Mouse (Mus musculus): ENCODE results near the gene Rgs11. TPM values are rescaled to one million over a fixed set of nuclear protein-coding genes. Genes with fewer than 3 reads are reported as not detected.
"Not testable (repeated sequence)": the region's sequence is repeated elsewhere in the genome, so short reads cannot be mapped to it uniquely, and the experiment has no call there.

The Rgs11 gene
- polyA plus RNA-seq (2014; fragmentation: Nextera tagmentation; extraction: Ambion mirVana): 2.6 and 5.2 TPM in 2 replicates

DNA sequence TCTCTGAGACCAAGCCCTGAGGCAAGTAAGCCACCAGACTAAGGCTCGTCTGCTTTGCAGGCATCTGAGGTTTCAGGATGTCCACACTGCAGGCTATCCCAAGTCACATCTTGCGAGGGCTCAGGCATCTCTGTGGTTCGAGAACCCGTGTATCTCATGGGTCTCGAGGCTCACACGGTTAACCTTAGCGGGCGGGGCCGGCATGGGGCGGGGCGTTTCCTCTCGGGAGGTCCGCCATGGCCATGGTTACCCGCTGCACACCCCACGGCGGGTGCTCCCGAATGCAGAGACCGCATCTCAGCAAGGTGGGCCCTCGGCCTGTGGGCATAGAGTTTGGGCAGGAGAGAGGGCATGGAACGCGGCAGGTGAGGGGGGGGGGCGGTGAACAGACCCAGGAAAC is at the start of gene Rgs11:
Gene Rgs11 (plus strand): TSS at position 215 of the 400 bp plus-strand sequence.
- ATAC-seq (ENCODE audit: low FRiP score, low TSS enrichment): no peak
- Histone ChIP-seq H3K27me3 (ENCODE audit: control insufficient read depth, insufficient read depth, low read length) (peaks cover 44% of the 10 kb centered on the region), H3K9me3 (ENCODE audit: control insufficient read depth, low read length) (no peaks in the 10 kb centered on the region), H3K27ac (replicated peaks; ENCODE audit: low read depth, low read length) (no peak within 1 kb of the TSS), H3K9ac (replicated peaks; ENCODE audit: low read length) (peak within 1 kb of the TSS; percentile 40; the same call in 1 of the 2 replicates), H3K4me2 (ENCODE audit: low read length) (peak within 1 kb of the TSS; percentile 95), H3K36me3 (ENCODE audit: control insufficient read depth, insufficient read depth, low read length) (peaks cover 3% of the 10 kb centered on the region), H3K4me1 (ENCODE audit: control insufficient read depth, insufficient read depth, low read length) (peaks cover 13% of the 10 kb centered on the region; the same call in 1 of the 2 replicates), H3K4me3 (replicated peaks; ENCODE audit: low read depth, low read length) (peak within 1 kb of the TSS; percentile 37)
- DNase-seq: peak; percentile 17
- 2% methylated on average over 21 of the region's 22 CpGs for WGBS

DNA sequence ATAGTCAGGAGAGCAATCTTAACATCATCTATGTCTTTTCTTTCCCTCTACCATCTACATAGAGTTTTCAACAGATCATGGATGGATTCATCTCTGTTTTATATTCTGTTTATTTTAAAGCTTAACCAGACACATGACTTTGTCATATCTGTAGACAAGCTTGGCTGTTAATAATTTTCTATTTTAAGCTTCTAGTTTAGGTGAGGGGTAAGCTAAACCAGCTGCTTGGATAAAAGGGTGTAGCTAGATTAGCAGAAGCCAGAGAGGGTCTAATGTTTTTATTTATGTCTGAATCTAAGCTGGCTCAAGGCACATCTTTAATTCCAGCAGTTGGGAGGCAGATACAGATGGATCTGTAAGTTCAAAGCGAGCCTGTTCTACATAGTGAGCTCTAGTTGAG is 40.0 kb upstream of the Rgs11 start:
- no peak overlapping the region for H3K27ac ChIP-seq (replicated peaks; ENCODE audit: low read depth, low read length)
- no peaks in the 10 kb centered on the region for H3K27me3 ChIP-seq (ENCODE audit: control insufficient read depth, insufficient read depth, low read length)
- no peak overlapping the region for H3K4me2 ChIP-seq (ENCODE audit: low read length)
- DNase-seq: no peak
- no peak for ATAC-seq (ENCODE audit: low FRiP score, low TSS enrichment)
- no peak overlapping the region for H3K4me3 ChIP-seq (replicated peaks; ENCODE audit: low read depth, low read length)
- no peaks in the 10 kb centered on the region for H3K36me3 ChIP-seq (ENCODE audit: control insufficient read depth, insufficient read depth, low read length)
- no peak overlapping the region for H3K9ac ChIP-seq (replicated peaks; ENCODE audit: low read length)
- H3K9me3 ChIP-seq (ENCODE audit: control insufficient read depth, low read length): no peaks in the 10 kb centered on the region
- no peaks in the 10 kb centered on the region for H3K4me1 ChIP-seq (ENCODE audit: control insufficient read depth, insufficient read depth, low read length)
- 100% methylated on average over 1 of the region's 1 CpGs for WGBS

GRCm38 (mm10) chr17:26168039-26168438 is 34.7 kb upstream of the Rgs11 start:
- no peaks in the 10 kb centered on the region for H3K9me3 ChIP-seq (ENCODE audit: control insufficient read depth, low read length)
- DNase-seq (no peak), ATAC-seq (ENCODE audit: low FRiP score, low TSS enrichment) (no peak)
- H3K4me2 ChIP-seq (ENCODE audit: low read length): no peak overlapping the region
- no peaks in the 10 kb centered on the region for H3K27me3 ChIP-seq (ENCODE audit: control insufficient read depth, insufficient read depth, low read length)
- no peak overlapping the region for H3K9ac ChIP-seq (replicated peaks; ENCODE audit: low read length)
- H3K27ac ChIP-seq (replicated peaks; ENCODE audit: low read depth, low read length): no peak overlapping the region
- H3K4me1 ChIP-seq (ENCODE audit: control insufficient read depth, insufficient read depth, low read length): no peaks in the 10 kb centered on the region
- WGBS: 94% methylated on average over 2 of the region's 2 CpGs
- no peaks in the 10 kb centered on the region for H3K36me3 ChIP-seq (ENCODE audit: control insufficient read depth, insufficient read depth, low read length)
- no peak overlapping the region for H3K4me3 ChIP-seq (replicated peaks; ENCODE audit: low read depth, low read length)

- not testable (repeated sequence) for H3K27ac ChIP-seq (replicated peaks; ENCODE audit: low read depth, low read length); DNase-seq; ATAC-seq (ENCODE audit: low FRiP score, low TSS enrichment); H3K9me3 ChIP-seq (ENCODE audit: control insufficient read depth, low read length); H3K4me2 ChIP-seq (ENCODE audit: low read length); H3K4me1 ChIP-seq (ENCODE audit: control insufficient read depth, insufficient read depth, low read length); H3K9ac ChIP-seq (replicated peaks; ENCODE audit: low read length); H3K27me3 ChIP-seq (ENCODE audit: control insufficient read depth, insufficient read depth, low read length); H3K4me3 ChIP-seq (replicated peaks; ENCODE audit: low read depth, low read length)
- H3K36me3 ChIP-seq (ENCODE audit: control insufficient read depth, insufficient read depth, low read length): peaks cover 21% of the 10 kb centered on the region
- 86% methylated on average over 2 of the region's 2 CpGs for WGBS
Measured at GRCm38 (mm10) chr17:26175248-26175647, 27.5 kb upstream of the Rgs11 start.

DNA sequence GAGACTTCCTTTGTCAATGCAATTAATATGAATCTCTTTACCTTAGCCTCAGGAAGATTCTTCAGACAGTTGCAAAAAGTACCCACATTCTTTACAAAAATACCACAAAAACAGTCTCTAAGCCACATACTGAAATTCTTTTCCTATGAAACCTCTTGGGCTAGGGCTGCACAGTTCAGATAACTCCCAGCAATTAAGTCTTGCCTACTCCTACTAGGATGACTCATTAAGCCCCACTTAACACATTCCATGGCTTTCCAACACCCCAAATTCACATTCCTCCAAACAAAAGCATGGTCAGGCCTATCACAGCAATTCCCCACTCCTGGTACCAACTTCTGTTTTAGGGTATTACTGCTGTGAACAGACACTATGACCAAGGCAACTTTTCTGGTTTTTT is 24.1 kb upstream of the Rgs11 start:
- DNase-seq: no peak
- Histone ChIP-seq H3K27ac (replicated peaks; ENCODE audit: low read depth, low read length) (no peak overlapping the region), H3K27me3 (ENCODE audit: control insufficient read depth, insufficient read depth, low read length) (no peaks in the 10 kb centered on the region), H3K4me1 (ENCODE audit: control insufficient read depth, insufficient read depth, low read length) (no peaks in the 10 kb centered on the region), H3K9me3 (ENCODE audit: control insufficient read depth, low read length) (no peaks in the 10 kb centered on the region), H3K4me2 (ENCODE audit: low read length) (no peak overlapping the region), H3K36me3 (ENCODE audit: control insufficient read depth, insufficient read depth, low read length) (peaks cover 32% of the 10 kb centered on the region), H3K9ac (replicated peaks; ENCODE audit: low read length) (no peak overlapping the region), H3K4me3 (replicated peaks; ENCODE audit: low read depth, low read length) (no peak overlapping the region)
- no peak for ATAC-seq (ENCODE audit: low FRiP score, low TSS enrichment)

DNA sequence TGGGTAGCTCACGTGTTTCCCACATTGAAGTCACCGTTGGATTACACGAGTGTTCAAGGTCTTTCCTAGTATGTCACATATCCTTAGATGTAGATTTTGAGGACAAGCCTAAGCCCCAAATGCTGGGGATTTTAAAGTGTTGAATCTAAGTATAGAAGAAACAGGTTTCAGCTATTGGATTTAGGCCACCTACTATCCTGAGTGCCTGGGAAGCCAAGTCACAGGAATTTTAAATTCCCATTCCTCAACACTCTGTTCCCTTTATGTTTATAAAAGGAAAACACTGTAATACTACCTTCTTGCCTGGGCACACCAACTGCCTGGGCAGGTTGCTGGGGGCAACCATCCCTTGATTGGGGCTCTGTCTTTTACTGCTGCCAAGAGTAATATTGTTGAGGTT is 21.6 kb upstream of the Rgs11 start:
- H3K36me3 ChIP-seq (ENCODE audit: control insufficient read depth, insufficient read depth, low read length): peaks cover 39% of the 10 kb centered on the region
- DNase-seq: no peak
- 95% methylated on average over 3 of the region's 3 CpGs for WGBS
- H3K9me3 ChIP-seq (ENCODE audit: control insufficient read depth, low read length): no peaks in the 10 kb centered on the region
- no peak overlapping the region for H3K4me3 ChIP-seq (replicated peaks; ENCODE audit: low read depth, low read length)
- H3K4me1 ChIP-seq (ENCODE audit: control insufficient read depth, insufficient read depth, low read length): no peaks in the 10 kb centered on the region
- H3K4me2 ChIP-seq (ENCODE audit: low read length): no peak overlapping the region
- H3K27me3 ChIP-seq (ENCODE audit: control insufficient read depth, insufficient read depth, low read length): no peaks in the 10 kb centered on the region
- ATAC-seq (ENCODE audit: low FRiP score, low TSS enrichment): no peak
- no peak overlapping the region for H3K27ac ChIP-seq (replicated peaks; ENCODE audit: low read depth, low read length)
- H3K9ac ChIP-seq (replicated peaks; ENCODE audit: low read length): no peak overlapping the region

- Histone ChIP-seq H3K9ac (replicated peaks; ENCODE audit: low read length) (no peak overlapping the region), H3K4me3 (replicated peaks; ENCODE audit: low read depth, low read length) (no peak overlapping the region), H3K27ac (replicated peaks; ENCODE audit: low read depth, low read length) (no peak overlapping the region), H3K4me1 (ENCODE audit: control insufficient read depth, insufficient read depth, low read length) (no peaks in the 10 kb centered on the region), H3K36me3 (ENCODE audit: control insufficient read depth, insufficient read depth, low read length) (peaks cover 89% of the 10 kb centered on the region), H3K27me3 (ENCODE audit: control insufficient read depth, insufficient read depth, low read length) (no peaks in the 10 kb centered on the region), H3K4me2 (ENCODE audit: low read length) (no peak overlapping the region), H3K9me3 (ENCODE audit: control insufficient read depth, low read length) (no peaks in the 10 kb centered on the region)
- DNase-seq (no peak), ATAC-seq (ENCODE audit: low FRiP score, low TSS enrichment) (no peak)
- 94% methylated on average over 5 of the region's 5 CpGs for WGBS
Measured at GRCm38 (mm10) chr17:26187592-26187991, 15.2 kb upstream of the Rgs11 start.

GRCm38 (mm10) chr17:26188091-26188805 is 14.5 kb upstream of the Rgs11 start:
- Histone ChIP-seq H3K4me2 (ENCODE audit: low read length) (no peak overlapping the region), H3K4me1 (ENCODE audit: control insufficient read depth, insufficient read depth, low read length) (no peaks in the 10 kb centered on the region), H3K9ac (replicated peaks; ENCODE audit: low read length) (no peak overlapping the region), H3K27me3 (ENCODE audit: control insufficient read depth, insufficient read depth, low read length) (no peaks in the 10 kb centered on the region), H3K36me3 (ENCODE audit: control insufficient read depth, insufficient read depth, low read length) (peaks cover 91% of the 10 kb centered on the region), H3K4me3 (replicated peaks; ENCODE audit: low read depth, low read length) (no peak overlapping the region), H3K9me3 (ENCODE audit: control insufficient read depth, low read length) (no peaks in the 10 kb centered on the region), H3K27ac (replicated peaks; ENCODE audit: low read depth, low read length) (no peak overlapping the region)
- DNase-seq: no peak
- WGBS: 88% methylated on average over 11 of the region's 11 CpGs
- no peak for ATAC-seq (ENCODE audit: low FRiP score, low TSS enrichment)

- H3K4me3 ChIP-seq (replicated peaks; ENCODE audit: low read depth, low read length); H3K27me3 ChIP-seq (ENCODE audit: control insufficient read depth, insufficient read depth, low read length); H3K4me1 ChIP-seq (ENCODE audit: control insufficient read depth, insufficient read depth, low read length); H3K4me2 ChIP-seq (ENCODE audit: low read length); H3K9ac ChIP-seq (replicated peaks; ENCODE audit: low read length); ATAC-seq (ENCODE audit: low FRiP score, low TSS enrichment); DNase-seq; H3K9me3 ChIP-seq (ENCODE audit: control insufficient read depth, low read length); H3K27ac ChIP-seq (replicated peaks; ENCODE audit: low read depth, low read length): not testable (repeated sequence)
- peaks cover 91% of the 10 kb centered on the region for H3K36me3 ChIP-seq (ENCODE audit: control insufficient read depth, insufficient read depth, low read length)
- 91% methylated on average over 7 of the region's 7 CpGs for WGBS
Measured at GRCm38 (mm10) chr17:26191486-26191885, 11.3 kb upstream of the Rgs11 start.
